Mouse (Mus musculus) myocyte (in vitro differentiated cells): ENCODE measurements around the gene Cep162.

Experiments
- E2F4 ChIP-seq: IDR thresholded peaks from one replicate; pipeline ENCODE4 v1.6.1; 2011; ENCODE audit warnings: mild to moderate bottlenecking, control low read depth, moderate library complexity; ENCODE audit not compliant: insufficient read depth
- MYOG ChIP-seq, 3 experiments: IDR thresholded peaks; one replicate each; pipeline ENCODE4 v1.6.1; 2011; ENCODE audit warnings: control low read depth in 2 of 3, low read depth in 2 of 3, mild to moderate bottlenecking in 2 of 3; ENCODE audit not compliant: insufficient read length in 2 of 3, control insufficient read depth in 1 of 3, insufficient read depth in 1 of 3
- POLR2A ChIP-seq: IDR thresholded peaks from one replicate; pipeline ENCODE4 v1.6.1; 2011; ENCODE audit warnings: low read depth, mild to moderate bottlenecking, control low read depth, moderate library complexity; ENCODE audit not compliant: insufficient read length
- SRF ChIP-seq: IDR thresholded peaks from one replicate; pipeline ENCODE4 v1.6.1; 2011; ENCODE audit warnings: low read depth; ENCODE audit not compliant: control insufficient read depth, insufficient read length
- TCF12 ChIP-seq: IDR thresholded peaks from one replicate; pipeline ENCODE4 v1.6.1; 2011; ENCODE audit warnings: mild to moderate bottlenecking, control low read depth; ENCODE audit not compliant: poor library complexity, insufficient read depth, severe bottlenecking
- USF1 ChIP-seq: IDR thresholded peaks from one replicate; pipeline ENCODE4 v1.6.1; 2011; ENCODE audit warnings: low read depth, mild to moderate bottlenecking, control low read depth, moderate library complexity

DNA sequence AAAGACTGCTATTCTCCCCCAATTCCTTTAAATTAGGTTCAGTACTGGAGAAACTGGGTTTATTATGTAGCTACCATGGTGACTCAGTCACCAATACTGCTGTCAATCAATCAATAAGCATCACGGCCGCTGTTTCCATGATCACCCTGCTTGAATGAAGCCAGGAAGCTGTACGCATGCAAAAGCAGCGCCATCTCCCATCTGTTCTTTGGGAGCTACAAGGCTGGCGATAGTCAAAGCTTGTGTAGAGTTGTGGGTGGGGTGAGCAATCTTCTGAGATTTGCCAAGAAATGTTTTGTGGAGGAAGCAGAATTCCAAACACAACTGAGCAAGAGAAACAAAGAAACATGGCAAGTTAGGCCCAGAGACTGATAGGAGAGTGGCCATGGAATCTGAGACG lies 52.9 kb downstream of the Cep162 start:
- TF ChIP-seq MYOG (IDR thresholded peaks at IDR 0.05; ENCODE audit: control insufficient read depth in 1 of 3, insufficient read depth in 1 of 3, insufficient read length in 2 of 3, low read depth in 2 of 3): no peak
- TF ChIP-seq POLR2A: no peak
- no peak for TF ChIP-seq USF1
- no peak for TF ChIP-seq TCF12
- TF ChIP-seq SRF: no peak
- TF ChIP-seq E2F4: no peak
